Mouse (Mus musculus): ENCODE measurements at regions not wholly inside any gene's neighbourhood (a gene's known extent, or its start where the extent isn't known, plus 50 kb on each side); places are given as distances from the start of the nearest gene placed in this dataset.

DNA sequence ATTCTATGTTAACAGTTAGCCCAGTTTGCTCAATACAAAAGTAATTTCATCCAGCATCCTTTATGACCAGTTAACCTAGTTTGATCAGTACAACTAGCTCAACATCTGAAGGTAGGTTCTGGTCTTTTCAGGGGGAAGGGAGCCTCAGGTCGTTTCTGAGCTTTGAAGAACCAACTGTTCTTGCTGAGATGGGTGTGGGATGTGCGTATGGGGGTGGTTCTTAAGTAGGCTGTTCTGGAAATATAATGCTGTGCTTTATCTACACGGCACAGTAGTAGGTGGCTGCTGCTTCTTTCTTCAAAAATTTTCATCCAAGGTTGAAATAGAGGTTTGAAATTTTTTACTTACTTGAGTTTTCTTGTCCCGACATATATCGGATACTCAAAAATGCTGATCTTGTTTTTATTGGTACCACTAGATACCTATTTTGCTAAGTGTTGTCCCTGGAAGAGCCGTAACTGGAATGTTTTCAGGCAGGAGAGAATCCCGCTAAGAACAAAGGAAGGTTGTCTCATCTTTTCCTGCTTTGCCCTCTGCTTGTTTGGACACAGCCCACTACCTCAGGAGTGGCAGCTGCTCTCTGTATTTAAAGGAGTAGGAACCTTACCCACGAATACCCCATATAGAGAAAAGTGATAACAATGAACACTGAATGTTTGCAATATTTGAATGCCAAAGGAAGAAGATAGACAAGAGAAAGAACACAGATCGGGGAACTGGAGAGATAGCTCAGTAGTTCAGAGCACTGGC is 275.5 kb downstream of the Cdh10 start:
- no peak for DNase-seq

DNA sequence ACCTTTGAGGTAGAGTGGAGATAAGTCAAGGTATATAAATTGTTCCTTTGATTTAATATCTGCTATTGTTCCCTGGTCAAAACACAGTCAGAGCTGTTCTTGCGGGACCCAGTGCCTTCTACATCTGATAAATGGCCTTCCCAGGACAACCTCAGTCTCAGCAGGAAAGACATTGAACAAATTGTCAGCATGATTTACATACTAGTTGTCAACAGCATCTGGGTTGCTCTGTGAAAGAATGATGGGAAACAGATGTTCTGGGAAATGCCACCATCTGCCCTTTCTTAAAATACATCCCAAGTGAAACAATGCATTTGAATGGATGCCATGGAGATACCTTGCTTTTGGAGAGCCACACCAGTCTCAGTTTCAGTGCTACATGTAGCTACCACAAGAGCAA is 296.2 kb downstream of the Cdh10 start:
- no peak for DNase-seq

DNA sequence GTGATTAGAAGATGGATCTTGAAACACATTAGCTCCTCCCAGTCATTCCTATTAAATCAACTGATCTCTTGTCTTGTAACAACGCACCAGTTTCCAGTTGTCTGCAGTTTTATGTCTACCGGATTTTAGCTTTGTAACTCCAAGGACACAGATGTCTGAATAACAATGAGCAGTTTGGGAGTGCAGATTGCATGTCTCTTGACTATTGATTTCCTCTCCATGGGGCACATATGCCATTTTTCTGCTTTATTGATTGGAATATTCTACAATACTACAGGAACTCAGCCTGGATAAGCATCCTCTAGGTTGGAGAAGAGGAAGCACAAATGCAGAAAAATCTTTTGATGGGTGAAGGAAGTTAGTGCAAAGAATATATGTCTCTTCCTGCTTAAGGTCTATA is 300.2 kb downstream of the Cdh10 start:
- DNase-seq = no peak

DNA sequence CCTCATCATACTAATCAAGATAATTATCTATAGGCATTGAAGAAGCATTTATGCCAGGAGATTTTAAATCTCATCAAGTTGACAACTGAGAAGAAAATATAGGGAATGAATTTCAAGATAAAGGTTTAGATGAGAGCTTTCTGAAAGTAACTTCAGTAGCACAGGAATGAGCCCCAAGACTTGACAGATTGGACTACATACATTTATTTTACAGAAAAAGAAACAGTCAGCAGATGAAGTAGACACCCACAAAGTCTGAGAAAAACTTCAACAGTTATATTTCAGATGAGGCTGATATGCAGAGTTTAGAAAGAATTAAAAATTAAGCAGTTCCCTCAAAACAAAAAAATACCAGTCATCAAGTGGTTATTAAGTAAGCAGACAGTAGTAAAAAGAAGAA is 308.7 kb downstream of the Cdh10 start:
- DNase-seq = no peak

DNA sequence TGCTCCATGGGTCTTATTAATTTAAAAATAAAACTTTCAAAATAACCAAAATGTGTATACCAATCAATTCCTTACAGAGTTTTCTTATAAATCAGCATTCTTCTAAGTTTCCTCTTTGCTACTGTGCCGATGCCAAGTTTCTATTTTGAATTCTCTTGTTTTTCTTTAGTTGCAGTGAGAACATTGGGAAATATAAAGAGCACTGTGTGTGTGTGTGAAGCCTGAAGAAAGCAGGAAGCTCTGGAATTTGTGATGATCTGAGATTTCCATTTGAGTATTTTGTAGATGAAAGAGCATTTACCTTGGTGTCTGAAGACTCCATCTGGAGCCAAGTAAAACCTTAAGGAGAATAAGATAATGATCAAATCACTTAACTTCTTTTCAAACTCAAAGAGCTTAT is 310.6 kb downstream of the Cdh10 start:
- no peak for DNase-seq

DNA sequence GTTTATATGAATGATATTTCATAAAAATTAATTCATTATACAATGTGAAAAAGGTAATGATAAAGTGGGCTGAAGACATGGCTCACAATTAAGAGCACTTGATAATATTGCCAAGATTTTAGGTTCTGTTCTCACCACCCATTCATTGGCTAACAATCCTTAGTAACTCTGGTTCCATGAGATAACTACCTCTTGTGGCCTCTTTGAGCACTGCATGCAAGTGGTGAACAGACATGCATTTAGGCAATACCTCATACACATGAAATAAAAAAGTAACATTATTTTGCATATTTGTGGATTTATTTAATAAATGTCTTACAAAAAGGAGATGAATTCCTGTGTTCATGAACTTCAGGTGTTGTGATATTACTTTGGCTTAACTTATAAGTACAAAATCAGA is 334.9 kb downstream of the Cdh10 start:
- DNase-seq = no peak

DNA sequence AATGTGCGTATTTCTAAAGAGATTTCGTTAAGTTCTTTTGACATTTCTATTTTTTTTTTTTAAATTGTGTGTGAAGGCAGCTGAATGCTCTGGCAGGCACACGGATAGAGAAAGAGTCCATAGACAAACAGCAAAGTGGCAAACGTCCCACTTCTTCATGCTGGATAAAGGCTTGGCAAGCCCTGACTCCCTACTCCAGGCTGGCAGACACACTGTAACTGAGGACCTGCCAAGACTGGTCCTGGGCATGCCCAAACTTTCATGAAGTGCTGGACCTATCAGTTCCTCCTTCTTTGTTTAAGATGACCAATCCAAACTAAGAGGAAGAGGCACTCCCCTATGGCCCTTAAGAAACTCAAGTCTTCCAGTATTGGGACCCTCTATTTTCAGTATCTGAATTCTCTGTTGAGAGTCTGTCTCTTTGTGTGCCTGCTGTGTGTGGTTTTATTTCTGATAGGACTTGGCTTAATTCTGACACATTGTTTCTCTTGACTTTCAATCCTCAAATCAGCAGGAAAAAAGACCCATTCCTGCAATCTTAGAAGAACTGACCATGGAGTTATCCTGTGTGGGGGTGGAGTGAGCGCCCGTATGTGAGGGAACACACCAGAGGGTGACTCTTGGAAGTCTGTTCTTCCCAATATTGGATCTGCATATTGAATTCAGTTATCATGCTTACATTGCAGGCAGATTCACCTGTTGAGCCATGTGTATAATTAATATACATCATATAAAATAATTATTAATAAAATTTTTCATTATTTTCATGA is 343.6 kb downstream of the Cdh10 start:
- peak; percentile 25 for DNase-seq

DNA sequence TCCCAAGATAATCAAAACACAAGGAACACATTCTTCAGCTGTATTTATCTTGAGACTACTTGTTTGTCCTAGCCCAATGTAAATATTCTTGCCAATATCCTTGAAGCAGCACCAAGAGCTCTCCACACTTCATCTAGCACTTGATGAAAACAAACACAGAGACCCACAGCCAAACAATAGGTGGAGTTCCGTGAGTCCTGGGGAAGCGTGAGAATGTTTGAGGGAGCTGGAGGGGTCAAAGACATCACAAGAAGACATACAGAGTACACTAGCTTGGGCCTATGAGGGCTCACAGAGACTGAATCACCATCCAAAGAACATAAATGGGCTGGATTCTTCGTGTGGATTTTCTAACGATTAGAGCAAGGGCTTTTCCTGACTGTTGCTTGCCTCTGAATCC is 356.7 kb downstream of the Cdh10 start:
- DNase-seq = no peak
